Comparison of ENCODE assay signal across 8 mouse cellular contexts in genomic region chr14:21402157-21402601, GRCm38 (mm10).
A peak's percentile ranks its signal among the peaks of the same experiment; 100 is the strongest.
DNase-seq lines count a peak whose midpoint lies in the region; ATAC-seq and TF ChIP-seq lines count a peak whose summit lies in the region.
"Had no signal": no experiment of that assay in that cellular context is flagged by ENCODE, and none has a peak within 500 bp of the region (broad histone marks: within the 10 kb centered on the region; RNA-seq: fewer than 3 reads in every experiment).

No protein-coding gene starts in this region.

- H3K36me3 ChIP-seq in lung, embryonic 15.5 days: no peaks in the 10 kb centered on the region
- H3K36me3 ChIP-seq in embryonic facial prominence, embryonic 12.5 days: no peaks in the 10 kb centered on the region
- no peaks in the 10 kb centered on the region for H3K36me3 ChIP-seq in hindbrain, postnatal 0 days (ENCODE audit: insufficient read depth, low read length)
- H3K36me3 ChIP-seq in stomach, embryonic 15.5 days: no peaks in the 10 kb centered on the region

- H3K4me2 ChIP-seq in lung, embryonic 15.5 days: no peak overlapping the region
- H3K4me2 ChIP-seq in embryonic facial prominence, embryonic 12.5 days (replicated peaks): no peak overlapping the region
- peak overlapping the region; percentile 19; the same call in 1 of the 2 replicates for H3K4me2 ChIP-seq in hindbrain, postnatal 0 days (ENCODE audit: low read depth, low read length)
- no peak overlapping the region for H3K4me2 ChIP-seq in stomach, embryonic 15.5 days

- no peak for TF ChIP-seq POLR2A in lung, adult 2 months (IDR thresholded peaks at IDR 0.05; ENCODE audit: borderline replicate concordance, extremely low read depth, low read depth, low read length)

- H3K9me3 ChIP-seq in lung, embryonic 15.5 days: no peaks in the 10 kb centered on the region
- no peaks in the 10 kb centered on the region for H3K9me3 ChIP-seq in embryonic facial prominence, embryonic 12.5 days
- H3K9me3 ChIP-seq in hindbrain, postnatal 0 days (ENCODE audit: low read length): no peaks in the 10 kb centered on the region
- H3K9me3 ChIP-seq in stomach, embryonic 15.5 days: no peaks in the 10 kb centered on the region

- H3K4me1 ChIP-seq in lung, embryonic 15.5 days: peaks cover 8% of the 10 kb centered on the region; the same call in 1 of the 2 replicates
- no peaks in the 10 kb centered on the region for H3K4me1 ChIP-seq in lung, adult 2 months (ENCODE audit: control insufficient read depth, insufficient read depth, low read length)
- H3K4me1 ChIP-seq in embryonic facial prominence, embryonic 12.5 days: peaks cover 11% of the 10 kb centered on the region
- peaks cover 13% of the 10 kb centered on the region; the same call in 1 of the 2 replicates for H3K4me1 ChIP-seq in hindbrain, postnatal 0 days (ENCODE audit: insufficient read depth, low read length)
- H3K4me1 ChIP-seq in stomach, embryonic 15.5 days: peaks cover 4% of the 10 kb centered on the region; the same call in 1 of the 2 replicates

- no peak overlapping the region for H3K4me3 ChIP-seq in lung, embryonic 15.5 days
- no peak overlapping the region for H3K4me3 ChIP-seq in lung, adult 2 months (replicated peaks; ENCODE audit: extremely low read depth, low read depth, low read length)
- no peak overlapping the region for H3K4me3 ChIP-seq in embryonic facial prominence, embryonic 12.5 days
- no peak overlapping the region for H3K4me3 ChIP-seq in hindbrain, postnatal 0 days (ENCODE audit: low read length)
- no peak overlapping the region for H3K4me3 ChIP-seq in stomach, embryonic 15.5 days (replicated peaks)

- WGBS in lung, embryonic 15.5 days: 49% methylated on average over 8 of the region's 8 CpGs
- 73% methylated on average over 8 of the region's 8 CpGs for WGBS in lung, adult 2 months
- whole genome bisulfite sequencing in embryonic facial prominence, embryonic 12.5 days: 53% methylated on average over 8 of the region's 8 CpGs
- 18% methylated on average over 8 of the region's 8 CpGs for WGBS in hindbrain, postnatal 0 days
- 63% methylated on average over 8 of the region's 8 CpGs for WGBS in stomach, embryonic 15.5 days

- no peak overlapping the region for H3K9ac ChIP-seq in lung, embryonic 15.5 days
- no peak overlapping the region for H3K9ac ChIP-seq in embryonic facial prominence, embryonic 12.5 days
- H3K9ac ChIP-seq in hindbrain, postnatal 0 days (replicated peaks; ENCODE audit: low read length): no peak overlapping the region
- no peak overlapping the region for H3K9ac ChIP-seq in stomach, embryonic 15.5 days

- ATAC-seq in lung, embryonic 15.5 days (ENCODE audit: borderline replicate concordance, extremely low read depth, low FRiP score, low TSS enrichment): no peak
- ATAC-seq in embryonic facial prominence, embryonic 12.5 days (ENCODE audit: insufficient number of reproducible peaks, insufficient read depth, low FRiP score, low TSS enrichment): no peak
- ATAC-seq in hindbrain, postnatal 0 days: peak; percentile 70; the same call in 1 of the 2 replicates
- ATAC-seq in stomach, embryonic 15.5 days (ENCODE audit: insufficient read depth, low FRiP score, low read depth): no peak

- H3K27me3 ChIP-seq in lung, embryonic 15.5 days: no peaks in the 10 kb centered on the region
- no peaks in the 10 kb centered on the region for H3K27me3 ChIP-seq in embryonic facial prominence, embryonic 12.5 days
- H3K27me3 ChIP-seq in hindbrain, postnatal 0 days (ENCODE audit: insufficient read depth, low read length): no peaks in the 10 kb centered on the region
- no peaks in the 10 kb centered on the region for H3K27me3 ChIP-seq in stomach, embryonic 15.5 days (replicated peaks)

- H3K27ac ChIP-seq in lung, embryonic 15.5 days: peak overlapping the region; percentile 55
- H3K27ac ChIP-seq in embryonic facial prominence, embryonic 12.5 days: peak overlapping the region; percentile 54; the same call in 1 of the 2 replicates
- no peak overlapping the region for H3K27ac ChIP-seq in hindbrain, postnatal 0 days
- peak overlapping the region; percentile 57 for H3K27ac ChIP-seq in stomach, embryonic 15.5 days
- H3K27ac ChIP-seq: macrophage had no signal

- TF ChIP-seq CTCF in lung, adult 2 months (IDR thresholded peaks at IDR 0.05; ENCODE audit: insufficient read depth, low read length): no peak
- TF ChIP-seq CTCF in hindbrain, postnatal 0 days (IDR thresholded peaks at IDR 0.05; ENCODE audit: low read depth): peak; percentile 25; the same call in 1 of the 2 replicates

- DNase-seq in lung, adult 2 months: no peak
- DNase-seq in hindbrain, postnatal 0 days (ENCODE audit: low spot score): peak; percentile 78
- DNase-seq in testis, postnatal 14 days (ENCODE audit: low spot score): no peak
- DNase-seq in heart, adult 18-20 months: no peak
